Mouse (Mus musculus): ENCODE data around the gene Map2k5.

Gene Map2k5

GRCm38 (mm10) chr9:63122161-63122833, 255.4 kb downstream of the Map2k5 start:
- no peak for DNase-seq

GRCm38 (mm10) chr9:63118385-63118784, 259.3 kb downstream of the Map2k5 start:
- no peak for DNase-seq
